Mouse (Mus musculus) cerebral cortex, adult 2 months (tissue): ENCODE results near the gene Kcnj13.

Experiments
- WGBS: fragments of 180-500 bp; shearing (Covaris S2); methylation state at CpG from one replicate; pipeline ENCODE4 v1.1.7; 2018; 5-methylcytosine and 5-hydroxymethylcytosine counted together

Kcnj13 gene

DNA sequence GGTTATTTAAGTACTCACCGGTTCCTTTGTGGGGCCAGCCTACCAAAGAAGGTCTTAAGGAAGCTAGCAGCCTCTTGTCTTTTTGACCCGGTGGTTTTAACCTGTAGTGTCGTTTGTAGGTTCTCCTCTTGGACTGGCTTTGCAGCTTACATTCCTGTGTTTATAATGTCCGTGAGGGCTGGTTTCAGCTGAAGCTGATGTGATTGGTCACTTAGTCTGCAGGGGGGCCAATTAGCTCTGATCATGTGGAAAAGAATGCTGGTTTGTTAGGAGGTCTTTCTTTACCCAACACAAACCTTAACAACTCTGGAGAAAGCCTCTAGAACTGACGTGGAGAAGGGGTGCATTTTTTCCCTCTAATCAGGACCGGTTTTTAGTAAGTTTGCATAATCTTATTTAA is at the start of gene Kcnj13:
Kcnj13 (minus strand) TSS at position 136 of the 400 bp plus-strand sequence.
- WGBS, result 37% methylated on average over 6 of the region's 6 CpGs

DNA sequence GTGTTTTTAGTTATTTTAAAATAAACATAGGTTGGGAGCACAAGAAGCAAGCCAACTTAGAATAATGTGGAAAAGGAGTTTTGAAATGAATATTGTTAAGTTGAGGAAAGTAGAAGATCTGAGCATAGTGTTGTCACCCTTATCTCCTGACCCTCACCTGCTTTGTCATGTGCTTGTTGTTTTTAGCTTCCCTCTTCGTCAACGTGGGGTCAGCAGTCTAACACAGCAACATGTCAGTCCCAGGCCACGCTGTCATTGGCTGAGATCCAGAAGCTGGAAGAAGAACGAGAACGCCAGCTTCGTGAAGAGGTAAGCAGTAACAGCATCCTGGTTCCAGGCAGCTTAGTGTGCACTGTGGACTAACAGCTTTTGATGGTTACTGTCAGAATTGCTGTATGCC is 42.1 kb upstream of the Kcnj13 start:
- WGBS, result 52% methylated on average over 6 of the region's 6 CpGs

DNA sequence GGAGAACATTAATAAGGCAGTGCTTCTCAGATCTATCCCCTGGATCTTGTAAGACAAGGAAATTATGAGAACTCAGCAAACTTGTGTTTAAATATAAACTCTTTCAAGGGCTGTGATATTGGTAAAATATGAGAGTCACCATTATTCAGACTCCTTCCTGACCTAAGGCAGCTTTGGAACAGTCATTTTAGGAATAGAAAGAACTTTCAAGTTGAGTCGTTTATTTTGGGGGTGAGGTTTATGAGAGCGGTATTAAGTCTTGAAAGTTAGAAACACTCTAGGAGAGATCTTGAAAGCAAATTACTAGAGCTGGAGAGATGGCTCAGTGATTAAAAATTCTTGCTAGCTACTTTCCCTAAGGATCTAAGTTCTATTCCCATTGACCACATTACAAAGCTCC is 40.6 kb upstream of the Kcnj13 start:
- 94% methylated on average over 2 of the region's 2 CpGs for WGBS

DNA sequence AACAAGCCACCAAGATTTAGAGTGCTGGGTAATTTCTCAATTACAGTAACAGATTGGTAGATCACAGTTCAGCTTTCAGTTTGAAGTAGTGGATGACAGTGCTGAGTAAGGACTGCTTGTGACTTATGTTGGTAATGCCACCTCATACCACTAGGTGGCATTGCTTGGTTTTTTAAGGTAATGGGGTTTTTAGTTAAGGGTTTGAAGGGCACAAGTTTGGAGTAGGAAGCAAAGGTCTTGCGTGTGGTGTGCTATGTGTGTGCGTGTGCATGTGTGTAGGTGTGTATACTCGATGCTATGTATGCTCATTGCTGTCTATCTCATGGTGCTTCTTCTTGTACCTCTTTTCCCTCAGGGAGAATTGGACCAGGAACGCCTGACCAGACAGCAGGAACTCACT is 24.2 kb upstream of the Kcnj13 start:
- 91% methylated on average over 4 of the region's 4 CpGs for WGBS

DNA sequence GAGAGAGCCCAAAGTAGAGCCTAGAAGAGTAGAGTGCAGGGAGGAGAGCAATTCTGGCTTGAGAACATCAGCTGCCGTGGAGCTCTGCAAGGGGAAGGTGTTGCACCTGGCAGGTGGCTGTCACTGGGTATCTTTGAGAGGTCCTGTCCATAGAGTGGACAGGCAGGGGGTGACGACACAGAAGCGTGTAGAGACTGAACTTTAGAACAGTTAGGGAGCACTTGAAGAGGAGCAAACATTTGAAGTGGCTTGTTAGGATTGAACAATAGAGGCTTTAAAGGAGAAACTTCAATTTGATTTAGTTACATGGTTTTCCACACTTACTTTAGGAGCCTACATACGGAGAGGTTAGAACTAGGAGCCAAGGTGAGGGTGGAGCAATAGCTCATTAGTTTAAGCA is 14.9 kb upstream of the Kcnj13 start:
- WGBS, result 93% methylated on average over 4 of the region's 4 CpGs

DNA sequence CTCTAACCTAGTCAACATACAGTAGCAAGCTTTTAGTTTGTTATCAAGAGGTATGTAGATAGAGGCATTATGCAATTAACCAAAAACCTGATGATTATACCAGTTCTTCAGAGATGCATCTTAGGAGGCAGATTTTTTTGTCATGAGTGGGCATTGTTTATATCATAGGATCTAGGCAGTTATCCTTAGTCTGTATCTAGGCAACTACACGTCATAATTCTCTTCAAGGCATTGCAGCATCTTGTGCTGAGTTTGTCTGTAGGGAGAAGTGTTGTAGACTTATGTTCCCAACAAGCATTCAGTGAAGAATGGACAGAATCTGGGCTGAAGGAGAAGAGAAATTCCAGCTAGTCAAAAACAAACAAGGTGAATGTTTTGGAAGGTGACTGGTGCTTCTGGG is 10.2 kb upstream of the Kcnj13 start:
- 58% methylated on average over 1 of the region's 1 CpGs for WGBS

DNA sequence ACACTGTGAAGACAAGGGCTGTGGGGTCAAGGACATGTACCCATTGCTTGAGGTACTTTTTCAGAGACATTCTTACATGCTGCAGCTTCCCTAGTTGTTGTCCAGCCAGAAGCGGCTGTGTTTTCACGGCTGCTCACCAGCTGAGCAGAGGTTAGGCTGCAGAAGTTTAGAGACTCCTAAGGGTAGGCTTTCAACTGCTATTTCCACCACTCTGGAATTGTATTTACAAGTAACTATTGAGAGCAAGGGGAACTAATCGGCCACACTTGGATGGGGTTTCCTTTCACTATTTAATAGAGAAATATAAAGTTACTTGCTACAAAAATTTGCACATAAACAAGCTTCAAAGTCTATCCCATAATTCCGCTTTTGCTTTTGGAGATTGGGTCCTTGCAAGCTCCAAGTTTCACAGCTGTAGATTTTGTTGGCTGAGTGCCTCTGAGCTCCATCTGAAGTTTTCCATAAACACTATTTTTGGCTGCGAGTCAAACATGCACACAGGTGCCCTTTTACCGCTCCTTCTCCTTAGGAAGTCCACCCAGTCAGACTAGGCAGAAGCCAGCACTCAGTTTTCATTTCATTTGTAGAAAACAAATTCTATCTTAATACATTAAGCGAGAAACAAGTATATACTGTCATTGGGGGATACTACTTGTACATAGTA is 2.5 kb upstream of the Kcnj13 start:
- 56% methylated on average over 7 of the region's 7 CpGs for WGBS

DNA sequence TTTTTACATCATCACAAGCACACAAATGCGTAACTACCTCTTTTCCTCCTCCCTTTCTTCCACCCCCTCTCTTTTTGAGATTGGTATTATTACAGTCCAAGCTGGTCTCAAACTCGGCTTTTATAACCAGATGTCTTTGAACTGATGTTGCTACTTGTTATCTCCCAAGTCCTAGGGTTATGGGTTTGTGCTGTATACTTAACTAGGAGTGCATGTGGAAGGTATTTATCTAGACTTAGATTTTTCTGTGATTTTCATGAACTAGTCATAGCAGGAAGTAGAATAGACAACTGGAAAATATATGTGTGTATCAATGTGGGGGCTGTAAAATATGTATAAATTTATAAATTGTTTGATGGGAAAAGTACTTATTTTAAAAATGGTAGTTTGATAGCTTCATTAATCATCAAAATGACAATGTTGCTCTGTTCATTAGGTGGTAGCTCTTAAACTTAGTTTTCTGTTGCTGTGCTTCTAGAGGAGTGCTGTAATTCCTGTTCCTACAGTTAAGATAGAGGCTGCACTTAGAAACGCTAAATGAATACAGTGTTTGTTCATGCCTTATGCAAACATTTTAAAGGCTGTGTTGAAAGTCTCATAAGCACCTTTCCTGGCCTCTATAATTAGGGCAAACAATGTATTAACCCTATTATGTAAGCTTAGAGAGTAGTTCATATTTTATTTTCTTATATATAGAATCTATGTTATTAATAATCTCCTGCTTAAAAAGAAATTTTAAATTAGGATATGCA is 909 bp downstream of the Kcnj13 start:
- 71% methylated on average over 3 of the region's 3 CpGs for WGBS

DNA sequence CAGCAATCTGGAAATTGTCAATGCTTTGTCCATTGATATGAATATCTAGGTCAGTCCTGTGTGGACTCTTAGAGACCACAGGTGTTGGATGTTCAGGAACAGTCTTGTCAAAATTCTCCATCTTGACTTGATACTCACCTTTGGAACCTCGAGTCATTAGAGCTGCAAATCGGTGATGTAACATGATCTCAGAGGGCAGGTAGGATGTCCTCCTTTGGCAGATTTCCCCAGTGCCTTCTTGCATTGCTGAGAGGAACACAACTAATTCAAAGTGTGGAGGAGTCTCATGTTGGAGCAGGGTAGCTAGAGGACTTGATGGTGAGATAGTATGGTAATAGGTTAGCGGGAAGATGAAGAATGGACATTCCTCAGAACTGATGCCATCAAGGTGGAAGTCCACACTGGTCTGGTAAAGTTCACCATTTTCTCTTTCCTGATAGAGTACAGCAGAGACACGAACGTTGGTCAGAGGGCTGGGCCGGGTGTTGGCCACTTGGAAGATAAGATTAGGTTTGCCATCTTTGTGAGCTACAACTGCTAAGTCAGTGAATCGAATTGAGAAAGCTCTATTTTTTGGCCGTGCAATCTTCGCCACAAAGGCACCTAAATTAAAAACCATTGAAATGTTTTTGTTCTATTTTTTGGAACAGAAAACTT is 8.0 kb downstream of the Kcnj13 start:
- 85% methylated on average over 9 of the region's 9 CpGs for WGBS

DNA sequence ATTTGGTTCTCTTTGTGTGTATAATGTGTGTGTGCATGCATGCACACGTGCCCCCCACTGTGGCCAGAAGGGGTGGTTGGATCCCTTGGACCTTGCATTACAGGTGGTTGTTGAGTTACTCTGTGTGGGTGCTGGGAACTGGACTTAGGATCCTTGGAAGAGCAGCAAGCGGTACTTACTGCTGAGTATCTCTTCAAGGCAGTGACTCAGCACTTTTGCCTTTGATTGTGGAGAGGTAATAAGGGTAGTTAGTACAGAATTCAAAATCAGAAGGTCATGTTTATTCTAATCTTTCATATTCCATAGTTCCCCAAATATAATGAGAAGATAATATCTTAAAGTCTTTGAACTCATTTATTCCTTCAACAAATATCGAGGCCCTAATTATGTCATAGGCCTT is 13.4 kb downstream of the Kcnj13 start:
- 88% methylated on average over 3 of the region's 3 CpGs for WGBS

DNA sequence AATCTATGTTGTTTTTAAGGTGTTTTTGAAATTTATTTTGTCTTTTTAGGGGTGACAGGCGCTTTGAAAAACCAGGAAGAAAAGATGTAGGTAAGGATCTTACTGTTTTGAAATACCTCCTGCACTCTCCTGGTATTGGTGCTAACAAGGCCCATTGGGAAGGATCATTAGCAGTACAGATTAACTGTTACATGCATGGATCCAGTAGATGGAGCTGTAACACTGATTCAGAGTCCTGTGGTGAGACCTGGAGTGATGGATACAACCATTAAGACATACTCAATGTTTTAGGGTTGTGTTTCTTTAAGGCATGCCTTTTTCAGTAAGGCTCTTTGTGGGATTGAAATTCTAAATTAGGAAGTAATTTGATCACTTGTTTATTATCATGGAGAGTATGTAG is 14.6 kb downstream of the Kcnj13 start:
- 100% methylated on average over 1 of the region's 1 CpGs for WGBS

DNA sequence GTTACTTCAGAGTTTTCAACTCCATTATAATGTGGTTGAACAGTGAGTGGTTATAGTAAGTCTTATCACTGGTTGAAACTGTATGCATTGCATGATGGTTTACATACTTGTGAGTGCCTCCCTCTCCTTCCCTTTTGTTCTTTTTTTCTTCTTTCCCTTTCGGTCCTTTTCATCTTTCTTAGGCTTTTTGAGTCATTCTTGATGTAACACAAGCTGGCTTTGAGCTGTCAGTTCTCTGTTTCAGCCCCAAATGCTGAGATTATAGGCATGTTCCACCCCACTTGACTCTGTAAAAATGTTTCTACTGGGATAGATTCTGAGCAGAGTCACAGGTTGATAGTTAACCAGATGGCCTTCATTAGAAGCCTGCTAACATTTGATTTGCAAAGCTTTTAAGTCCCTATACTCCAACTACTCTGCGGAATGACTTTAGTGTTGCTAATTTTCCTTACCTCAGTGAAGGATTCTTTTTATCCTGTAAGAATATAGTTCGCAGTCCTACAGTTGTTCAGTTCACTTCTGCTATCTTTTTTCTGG is 16.4 kb downstream of the Kcnj13 start:
- WGBS, result 81% methylated on average over 3 of the region's 3 CpGs

DNA sequence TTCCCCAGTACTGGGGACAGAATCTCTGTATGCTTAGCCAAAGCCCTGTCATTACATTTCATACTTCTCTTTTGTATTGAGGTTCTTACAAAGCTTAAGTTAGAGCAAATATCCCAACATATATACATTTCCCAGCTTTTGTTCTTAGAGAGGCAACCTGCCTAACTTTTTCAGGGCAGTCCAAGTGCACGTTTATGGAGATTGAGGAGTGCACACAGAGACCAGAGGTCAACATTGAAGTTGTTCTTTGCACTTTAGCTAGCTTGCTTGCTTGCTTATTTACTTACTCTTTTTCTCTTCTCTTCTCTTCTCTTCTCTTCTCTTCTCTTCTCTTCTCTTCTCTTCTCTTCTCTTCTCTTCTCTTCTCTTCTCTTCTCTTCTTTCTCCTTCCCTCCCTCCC is 34.3 kb downstream of the Kcnj13 start:
- WGBS, result 75% methylated on average over 1 of the region's 1 CpGs

DNA sequence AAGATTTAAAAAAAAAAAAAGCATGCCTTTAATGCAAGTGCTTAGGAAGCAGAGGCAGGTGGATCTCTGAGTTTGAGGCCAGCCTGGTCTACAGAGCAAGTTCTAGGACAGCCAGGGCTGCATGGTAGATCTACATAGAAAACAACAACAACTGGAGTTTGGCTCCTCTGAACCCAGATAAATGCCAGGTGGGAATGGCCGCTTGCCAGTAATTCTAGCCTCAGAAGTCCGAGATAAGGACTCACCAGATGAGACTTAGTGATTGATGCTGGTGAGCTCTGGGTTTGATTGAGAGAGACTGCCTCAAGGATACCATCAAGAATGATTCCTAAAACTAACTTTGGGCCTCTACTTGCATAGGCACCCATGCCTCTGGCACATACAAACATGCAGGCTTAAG is 44.0 kb downstream of the Kcnj13 start:
- 94% methylated on average over 2 of the region's 2 CpGs for WGBS
